Mouse (Mus musculus) testis, adult 2 months (tissue): ENCODE data around the gene Gstp2. TPM values are rescaled to one million over a fixed set of nuclear protein-coding genes. Genes with fewer than 3 reads are reported as not detected.

Experiments
- H3K27ac ChIP-seq: fragments of 200-500 bp; 2 replicates; pipeline ENCODE4 v1.5.1; 2012; ENCODE audit warnings: low read depth, low read length; ENCODE audit not compliant: control insufficient read depth, insufficient read depth
- H3K27me3 ChIP-seq: fragments of 200-500 bp; 2 replicates; pipeline ENCODE4 v1.6.1; 2012; ENCODE audit warnings: mild to moderate bottlenecking, low read length, moderate library complexity; ENCODE audit not compliant: control insufficient read depth, insufficient read depth
- H3K36me3 ChIP-seq: fragments of 200-500 bp; 2 replicates; pipeline ENCODE4 v1.6.1; 2012; ENCODE audit warnings: mild to moderate bottlenecking, low read length; ENCODE audit not compliant: control insufficient read depth, insufficient read depth
- H3K4me1 ChIP-seq: fragments of 200-500 bp; 2 replicates; pipeline ENCODE4 v1.6.1; 2012; ENCODE audit warnings: low read length; ENCODE audit not compliant: control insufficient read depth, insufficient read depth
- H3K4me3 ChIP-seq: fragments of 200-500 bp; 2 replicates; pipeline ENCODE4 v1.5.1; 2012; ENCODE audit warnings: low read depth, mild to moderate bottlenecking, low read length, moderate library complexity, mixed read lengths; ENCODE audit not compliant: control insufficient read depth
- CTCF ChIP-seq: fragments of 200-500 bp; IDR thresholded peaks from 2 replicates; pipeline ENCODE4 v1.5.1; 2012; ENCODE audit warnings: low read depth, mild to moderate bottlenecking, inconsistent platforms, low read length, moderate library complexity; ENCODE audit not compliant: control insufficient read depth, insufficient read depth, insufficient replicate concordance
- POLR2A ChIP-seq: fragments of 200-500 bp; IDR thresholded peaks from 2 replicates; pipeline ENCODE4 v1.6.1; 2012; ENCODE audit warnings: low read depth, mild to moderate bottlenecking, inconsistent platforms, low read length, moderate library complexity; ENCODE audit not compliant: control insufficient read depth
- polyA plus RNA-seq: library from polyadenylated mRNA; depleted of rRNA; stranded (reverse); fragments of >200 nt; gene quantifications from 2 replicates; pipeline ENCODE4 v1.2.3, GENCODE M21; 2012; rRNA removed

Gene Gstp2
- polyA plus RNA-seq: 1.5 TPM in 2 replicates

- TF ChIP-seq CTCF: no peak
- TF ChIP-seq POLR2A: no peak
- peaks cover 11% of the 10 kb centered on the region for H3K4me1 ChIP-seq
- no peak within 1 kb of the TSS for H3K4me3 ChIP-seq
- no peaks in the 10 kb centered on the region for H3K36me3 ChIP-seq
- H3K27ac ChIP-seq: peak within 1 kb of the TSS; percentile 54
- no peaks in the 10 kb centered on the region for H3K27me3 ChIP-seq
Observed at GRCm38 (mm10) chr19:4045966-4046865, at the start of gene Gstp2. Gene Gstp2, minus strand, starts transcription at chr19:4046023.

GRCm38 (mm10) chr19:4094774-4095303 is 49.0 kb upstream of the Gstp2 start:
- TF ChIP-seq CTCF (no peak), POLR2A (no peak)
- H3K4me1 ChIP-seq: peaks cover 23% of the 10 kb centered on the region
- no peak overlapping the region for H3K27ac ChIP-seq
- no peaks in the 10 kb centered on the region for H3K27me3 ChIP-seq
- H3K4me3 ChIP-seq: no peak overlapping the region
- H3K36me3 ChIP-seq: no peaks in the 10 kb centered on the region

GRCm38 (mm10) chr19:4094348-4094747 is 48.5 kb upstream of the Gstp2 start:
- no peaks in the 10 kb centered on the region for H3K36me3 ChIP-seq
- no peak overlapping the region for H3K4me3 ChIP-seq
- peaks cover 21% of the 10 kb centered on the region for H3K4me1 ChIP-seq
- H3K27ac ChIP-seq: no peak overlapping the region
- H3K27me3 ChIP-seq: no peaks in the 10 kb centered on the region
- TF ChIP-seq POLR2A: no peak
- no peak for TF ChIP-seq CTCF

DNA sequence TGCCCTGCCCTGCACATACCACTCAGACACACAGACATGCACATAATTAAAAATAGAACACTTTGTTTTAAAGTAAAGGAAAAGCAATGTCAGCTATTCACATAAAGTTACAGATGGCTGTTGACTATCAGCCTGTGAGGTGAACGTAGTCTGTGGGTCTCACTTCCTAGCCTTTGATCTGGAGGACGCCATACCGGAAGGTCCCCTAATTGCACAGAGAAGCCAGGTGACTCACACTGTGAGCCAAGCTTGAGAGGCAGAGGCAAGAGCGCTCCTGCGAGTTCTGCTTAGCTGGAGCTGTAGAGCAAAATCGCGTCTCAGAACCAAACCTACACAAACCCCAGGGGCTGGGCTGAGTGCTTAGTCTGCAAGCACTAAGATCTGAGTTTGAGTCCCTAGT is 47.9 kb upstream of the Gstp2 start:
- H3K36me3 ChIP-seq: no peaks in the 10 kb centered on the region
- H3K4me1 ChIP-seq: peaks cover 17% of the 10 kb centered on the region
- TF ChIP-seq CTCF: no peak
- no peak for TF ChIP-seq POLR2A
- no peak overlapping the region for H3K4me3 ChIP-seq
- H3K27ac ChIP-seq: no peak overlapping the region
- no peaks in the 10 kb centered on the region for H3K27me3 ChIP-seq

- H3K4me3 ChIP-seq: no peak overlapping the region
- H3K4me1 ChIP-seq: peaks cover 8% of the 10 kb centered on the region
- H3K27ac ChIP-seq: no peak overlapping the region
- H3K36me3 ChIP-seq: no peaks in the 10 kb centered on the region
- no peaks in the 10 kb centered on the region for H3K27me3 ChIP-seq
- TF ChIP-seq CTCF: no peak
- TF ChIP-seq POLR2A: no peak
Observed at GRCm38 (mm10) chr19:4092750-4093149, 46.9 kb upstream of the Gstp2 start.

- Histone ChIP-seq H3K27me3 (no peaks in the 10 kb centered on the region), H3K27ac (no peak overlapping the region), H3K4me3 (no peak overlapping the region), H3K36me3 (no peaks in the 10 kb centered on the region), H3K4me1 (peaks cover 1% of the 10 kb centered on the region; the same call in 1 of the 2 replicates)
- TF ChIP-seq POLR2A (no peak), CTCF (no peak)
Observed at GRCm38 (mm10) chr19:4091383-4091782, 45.6 kb upstream of the Gstp2 start.

- Histone ChIP-seq H3K27me3 (no peaks in the 10 kb centered on the region), H3K4me3 (no peak overlapping the region), H3K4me1 (no peaks in the 10 kb centered on the region), H3K27ac (no peak overlapping the region), H3K36me3 (no peaks in the 10 kb centered on the region)
- no peak for TF ChIP-seq POLR2A
- no peak for TF ChIP-seq CTCF
Observed at GRCm38 (mm10) chr19:4090446-4090845, 44.6 kb upstream of the Gstp2 start.
